Mouse (Mus musculus) splenic B cell, adult 2 months (primary cell): ENCODE results near the gene Zbtb38.
"Not testable (repeated sequence)": the region's sequence is repeated elsewhere in the genome, so short reads cannot be mapped to it uniquely, and the experiment has no call there.

Source experiments
- DNase-seq: peaks from one replicate; pipeline ENCODE4 v3.0.0-alpha.2; 2011; ENCODE audit warnings: low read depth, low spot score
- H3K27me3 ChIP-seq: 2 replicates; pipeline ENCODE4 v1.6.1; 2012; ENCODE audit warnings: mild to moderate bottlenecking, low read length, moderate library complexity, mixed read lengths; ENCODE audit not compliant: control insufficient read depth, poor library complexity, insufficient read depth, severe bottlenecking
- H3K36me3 ChIP-seq: 2 replicates; pipeline ENCODE4 v1.6.1; 2012; ENCODE audit warnings: mild to moderate bottlenecking, low read length, moderate library complexity, mixed read lengths; ENCODE audit not compliant: control insufficient read depth, poor library complexity, insufficient read depth, severe bottlenecking

The Zbtb38 gene

GRCm38 (mm10) chr9:96646668-96647295 is 105.8 kb downstream of the Zbtb38 start:
- H3K27me3 ChIP-seq, result no peaks in the 10 kb centered on the region
- H3K36me3 ChIP-seq, result no peaks in the 10 kb centered on the region
- no peak for DNase-seq

GRCm38 (mm10) chr9:96644840-96645239 is 107.8 kb downstream of the Zbtb38 start:
- DNase-seq, result no peak
- Histone ChIP-seq H3K27me3 (no peaks in the 10 kb centered on the region), H3K36me3 (no peaks in the 10 kb centered on the region)

GRCm38 (mm10) chr9:96644002-96644401 is 108.6 kb downstream of the Zbtb38 start:
- not testable (repeated sequence) for H3K27me3 ChIP-seq, DNase-seq, H3K36me3 ChIP-seq

GRCm38 (mm10) chr9:96639451-96639850 is 113.2 kb downstream of the Zbtb38 start:
- Histone ChIP-seq H3K27me3 (no peaks in the 10 kb centered on the region; the same call in 1 of the 2 replicates), H3K36me3 (no peaks in the 10 kb centered on the region)
- no peak for DNase-seq

- Histone ChIP-seq H3K27me3 (no peaks in the 10 kb centered on the region; the same call in 1 of the 2 replicates), H3K36me3 (no peaks in the 10 kb centered on the region)
- DNase-seq, result no peak
Observed at GRCm38 (mm10) chr9:96638508-96638907, 114.1 kb downstream of the Zbtb38 start.

GRCm38 (mm10) chr9:96637157-96637548 is 115.5 kb downstream of the Zbtb38 start:
- H3K27me3 ChIP-seq, result no peaks in the 10 kb centered on the region; the same call in 1 of the 2 replicates
- H3K36me3 ChIP-seq, result no peaks in the 10 kb centered on the region
- peak; percentile 29 for DNase-seq

GRCm38 (mm10) chr9:96636423-96637156 is 116.0 kb downstream of the Zbtb38 start:
- DNase-seq, result peak; percentile 61
- Histone ChIP-seq H3K27me3 (no peaks in the 10 kb centered on the region; the same call in 1 of the 2 replicates), H3K36me3 (no peaks in the 10 kb centered on the region)

GRCm38 (mm10) chr9:96635899-96636298 is 116.7 kb downstream of the Zbtb38 start:
- H3K36me3 ChIP-seq, result no peaks in the 10 kb centered on the region
- no peak for DNase-seq

GRCm38 (mm10) chr9:96635176-96635575 is 117.5 kb downstream of the Zbtb38 start:
- no peaks in the 10 kb centered on the region; the same call in 1 of the 2 replicates for H3K27me3 ChIP-seq
- no peaks in the 10 kb centered on the region for H3K36me3 ChIP-seq
- DNase-seq, result no peak

More at GRCm38 (mm10) chr9:96635899-96636298, 116.7 kb downstream of the Zbtb38 start:
- H3K27me3 ChIP-seq, result no peaks in the 10 kb centered on the region; the same call in 1 of the 2 replicates

- no peak for DNase-seq
- H3K36me3 ChIP-seq, result no peaks in the 10 kb centered on the region
- no peaks in the 10 kb centered on the region for H3K27me3 ChIP-seq
Observed at GRCm38 (mm10) chr9:96633771-96634170, 118.9 kb downstream of the Zbtb38 start.
